Mouse (Mus musculus): ENCODE measurements around the gene Serinc4. TPM values are rescaled to one million over a fixed set of nuclear protein-coding genes. Genes with fewer than 3 reads are reported as not detected.

Serinc4 gene
- 0.36 TPM for polyA plus RNA-seq (2017; shearing (Covaris generic))

DNA sequence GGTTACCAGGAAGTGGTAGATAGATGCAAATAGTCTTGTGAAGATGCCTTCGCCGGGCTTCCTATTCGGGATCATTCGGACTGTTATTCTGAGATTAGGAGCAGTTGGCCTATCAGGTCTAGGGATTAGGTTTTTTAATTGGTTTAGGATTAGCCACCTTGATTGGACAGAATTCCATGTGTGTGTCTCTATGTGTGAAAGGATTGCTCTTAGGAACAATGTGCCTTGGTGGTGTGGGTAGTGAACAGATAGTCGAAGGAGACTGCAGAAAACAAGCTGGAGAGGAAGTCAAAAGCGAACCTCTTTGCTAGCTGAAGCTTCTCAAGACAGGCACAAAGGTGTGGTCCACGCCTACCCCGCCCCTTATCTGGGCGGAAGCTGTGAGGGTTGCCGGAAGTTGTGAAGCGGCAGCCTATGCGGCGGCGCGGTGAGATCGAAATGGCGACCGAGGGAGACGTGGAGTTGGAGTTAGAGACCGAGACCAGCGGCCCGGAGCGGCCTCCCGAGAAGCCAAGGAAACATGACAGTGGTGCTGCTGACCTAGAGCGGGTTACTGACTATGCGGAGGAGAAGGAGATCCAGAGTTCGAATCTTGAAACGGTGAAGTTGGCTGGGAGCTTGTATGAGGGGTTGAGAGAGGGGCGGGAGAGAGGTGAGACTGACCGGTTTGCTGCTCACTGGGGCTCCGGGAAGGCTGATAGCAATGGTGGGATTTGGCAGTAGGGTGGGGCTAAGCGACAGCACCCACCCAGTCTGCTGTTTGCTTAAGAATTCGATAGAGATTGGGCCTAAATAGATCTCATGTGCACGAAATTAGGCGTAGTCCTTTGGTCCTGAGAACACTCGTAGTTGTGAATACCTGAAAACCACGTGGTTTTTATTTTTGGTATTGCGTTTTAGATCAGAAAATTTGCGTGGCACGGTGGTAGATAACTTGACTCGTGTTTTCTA, at the start of gene Serinc4:
Serinc4 (minus strand) TSS at position 90 of the 951 bp plus-strand sequence.

DNA sequence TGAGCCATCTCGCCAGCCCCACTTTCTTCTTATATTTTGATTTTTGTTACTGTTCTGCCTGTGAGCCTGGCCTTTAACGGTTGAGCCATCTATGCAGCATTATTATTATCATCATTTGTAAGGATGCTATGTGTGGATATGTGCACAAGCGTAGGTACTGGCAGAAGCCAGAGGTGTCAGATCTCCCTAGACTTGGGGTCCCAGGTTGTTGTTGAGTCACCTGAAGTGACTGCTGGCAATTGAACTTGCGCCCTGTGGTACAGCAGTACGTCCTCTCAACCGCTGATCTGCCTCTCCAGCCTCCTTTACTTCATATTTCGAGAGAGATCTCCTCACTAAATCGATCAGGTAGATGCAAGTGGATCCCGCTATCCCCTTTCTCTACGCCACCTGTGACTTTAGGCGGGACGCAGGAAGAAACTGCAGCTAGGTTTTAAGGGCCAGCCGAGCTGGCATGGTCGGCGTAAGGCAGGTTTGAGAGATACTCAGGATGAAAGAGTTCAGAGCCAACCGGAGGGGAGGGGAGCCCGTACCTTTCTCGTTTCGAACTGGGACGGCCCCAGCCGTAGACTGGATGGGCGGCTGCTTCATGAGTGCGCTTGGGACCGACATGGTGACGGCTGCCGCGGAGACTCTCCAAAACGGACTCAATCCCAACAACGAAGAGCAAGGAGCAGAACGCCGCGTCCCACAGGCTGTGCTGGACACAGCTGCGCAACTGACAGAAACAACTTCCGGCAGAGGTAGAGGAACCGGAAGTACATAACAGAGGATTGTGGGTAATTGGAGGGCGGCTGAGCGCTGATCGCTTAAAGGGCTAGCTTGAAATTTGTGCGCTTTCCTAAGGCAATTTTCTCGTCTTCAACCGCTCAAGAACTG, 17.0 kb upstream of the Serinc4 start, which contains the start of gene Mfap1b:
Mfap1b (minus strand) TSS at position 767 of the 879 bp plus-strand sequence.

DNA sequence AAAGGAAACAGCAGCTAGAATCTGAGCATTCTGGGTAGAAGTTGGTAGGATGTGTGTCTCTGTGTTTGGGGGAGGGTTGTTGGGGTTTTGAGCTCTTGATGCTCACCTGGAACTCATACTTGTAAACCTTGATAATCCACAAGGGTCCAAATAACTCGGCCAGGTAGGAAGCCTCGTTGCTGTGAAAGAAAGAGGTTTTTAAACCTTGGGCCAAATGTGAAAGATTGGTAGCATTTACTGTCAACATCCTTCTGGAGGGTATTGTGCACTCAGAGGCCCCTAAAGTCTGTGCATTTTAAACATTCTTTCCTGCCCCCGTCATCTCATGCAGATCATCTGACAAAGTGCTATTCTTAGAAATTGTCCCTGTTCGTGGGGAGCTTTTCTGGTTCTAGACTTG, 3.6 kb downstream of the Serinc4 start, which contains the start of gene Hypk:
Hypk (plus strand) TSS at position 301 of the 400 bp plus-strand sequence.

DNA sequence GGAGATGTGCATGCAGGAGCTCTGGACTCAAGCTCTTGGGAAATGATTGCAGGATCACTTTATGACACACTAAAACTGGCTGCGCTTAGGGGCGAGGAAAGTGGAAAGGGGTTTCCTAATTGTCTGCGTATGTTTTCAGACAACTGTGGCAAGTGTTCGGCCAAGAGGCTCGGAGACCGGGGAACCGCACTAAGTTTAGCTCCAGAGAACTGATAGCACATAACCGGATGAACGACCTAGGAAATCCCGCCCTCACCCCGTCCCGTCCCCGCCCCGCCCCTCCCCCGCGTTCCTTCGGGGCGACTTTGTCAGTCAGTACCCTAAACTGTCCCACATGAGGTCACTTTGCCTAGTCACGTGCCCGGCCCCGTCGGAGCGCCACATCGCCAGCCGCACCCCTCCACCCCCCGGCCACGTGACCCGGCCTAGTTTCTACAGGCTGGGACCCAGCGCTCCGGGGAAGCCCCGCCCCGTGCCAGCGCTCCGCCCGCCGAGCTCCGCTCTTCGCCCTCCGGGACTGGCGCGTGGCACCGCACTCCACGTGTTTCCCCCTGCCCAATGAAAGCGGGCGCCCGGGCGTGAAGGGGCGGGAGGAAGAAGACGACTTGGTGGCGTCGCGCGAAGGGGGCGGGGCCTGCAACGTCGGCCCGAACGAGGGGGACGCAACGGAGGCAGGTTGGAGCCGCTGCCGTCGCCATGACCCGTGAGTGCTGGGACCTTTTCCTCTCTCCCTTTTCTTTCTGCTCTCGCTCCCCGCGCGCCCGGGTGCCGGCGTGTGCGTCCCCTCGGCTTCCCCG, 7.6 kb downstream of the Serinc4 start, which contains the start of gene Serf2:
Serf2 (plus strand) TSS at position 457 of the 797 bp plus-strand sequence.

DNA sequence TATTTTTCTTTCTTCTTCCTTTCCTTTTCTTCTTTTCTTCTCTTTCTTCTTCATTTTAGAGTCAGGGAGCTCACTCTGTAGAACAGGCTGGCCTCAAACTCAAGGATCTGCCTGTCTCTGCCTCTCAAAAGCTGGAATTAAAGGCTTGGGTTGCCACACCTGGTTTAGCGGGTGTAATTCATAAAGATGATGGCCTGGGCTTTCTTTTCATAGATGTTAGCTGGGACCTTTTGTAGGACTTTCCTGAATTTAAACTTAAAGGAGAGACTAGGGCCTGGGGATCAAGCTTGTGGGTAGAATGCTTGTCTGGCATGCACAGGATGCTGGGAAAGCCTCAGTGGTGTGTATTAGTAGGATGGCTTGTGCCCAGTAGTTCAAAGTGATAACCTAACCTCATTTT, 12.4 kb downstream of the Serinc4 start, which contains the start of gene Ell3:
Ell3 (minus strand) TSS at position 101 of the 400 bp plus-strand sequence.

DNA sequence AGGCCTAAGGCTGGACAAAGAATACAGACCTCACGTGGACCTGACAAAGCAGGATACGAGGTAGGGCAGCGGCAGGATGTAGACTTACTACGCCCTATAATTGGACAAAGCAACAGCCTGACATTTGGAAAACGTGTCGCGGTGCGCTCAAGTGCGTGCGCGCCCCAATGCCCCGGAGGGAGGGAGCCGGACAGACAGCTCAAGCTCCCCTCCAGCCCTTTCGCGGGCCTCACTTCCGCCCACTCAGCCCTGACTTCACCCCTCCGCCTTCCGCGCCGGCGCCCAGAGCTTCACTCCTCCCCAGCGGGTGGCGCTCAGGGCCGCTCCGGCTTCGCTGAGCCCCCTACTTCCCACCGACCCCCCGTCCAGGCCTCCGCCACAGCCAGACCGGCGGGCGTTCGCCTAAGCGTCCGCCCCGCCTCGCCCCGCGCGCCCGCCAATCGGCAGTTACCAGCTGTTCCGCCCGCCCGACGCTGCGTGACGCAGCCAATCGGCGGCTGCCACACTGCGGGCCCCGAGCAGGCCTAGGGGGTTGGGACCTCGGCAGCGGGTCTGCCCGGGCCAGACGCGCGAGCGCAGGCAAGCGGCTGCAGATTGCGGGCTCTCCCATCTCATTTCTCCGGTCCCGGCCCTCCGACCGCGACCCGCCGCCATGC, 43.1 kb downstream of the Serinc4 start, which contains the start of the genes Pdia3 and Catsper2:
Pdia3 (plus strand) TSS at position 389 of the 656 bp plus-strand sequence.
Catsper2 (minus strand) TSS at position 406 of the 656 bp plus-strand sequence.

Other genes starting within 250 kb of the Serinc4 start
- gene Trp53bp1, start 185.4 kb downstream of the Serinc4 start, polyA plus RNA-seq (2017; shearing (Covaris generic)): 79.0 TPM
- 0.06 TPM for gene Map1a, start 167.2 kb downstream of the Serinc4 start, polyA plus RNA-seq (2017; shearing (Covaris generic))
- 12.6 TPM for gene Ppip5k1, start 101.4 kb downstream of the Serinc4 start, polyA plus RNA-seq (2017; shearing (Covaris generic))
- gene Ckmt1, start 99.1 kb downstream of the Serinc4 start, polyA plus RNA-seq (2017; shearing (Covaris generic)): not detected
- gene Strc, start 69.6 kb downstream of the Serinc4 start, polyA plus RNA-seq (2017; shearing (Covaris generic)): 0.42 TPM
- 309 TPM for gene Pdia3, start 43.0 kb downstream of the Serinc4 start, polyA plus RNA-seq (2017; shearing (Covaris generic))
- 2.6 TPM for gene Catsper2, start 43.0 kb downstream of the Serinc4 start, polyA plus RNA-seq (2017; shearing (Covaris generic))
- gene Ell3, start 12.5 kb downstream of the Serinc4 start, polyA plus RNA-seq (2017; shearing (Covaris generic)): 0.65 TPM
- gene Serf2, start 7.6 kb downstream of the Serinc4 start, polyA plus RNA-seq (2017; shearing (Covaris generic)): 626 TPM
- 156 TPM for gene Hypk, start 3.5 kb downstream of the Serinc4 start, polyA plus RNA-seq (2017; shearing (Covaris generic))
- gene Mfap1b, start 17.3 kb upstream of the Serinc4 start, polyA plus RNA-seq (2017; shearing (Covaris generic)): 115 TPM
- 37.0 TPM for gene Mfap1a, start 49.9 kb upstream of the Serinc4 start, polyA plus RNA-seq (2017; shearing (Covaris generic))
- 6.9 TPM for gene Wdr76, start 49.9 kb upstream of the Serinc4 start, polyA plus RNA-seq (2017; shearing (Covaris generic))